Mouse (Mus musculus) neural tube, embryonic 14.5 days (tissue): ENCODE data around the gene Adcy3. TPM values are rescaled to one million over a fixed set of nuclear protein-coding genes. Genes with fewer than 3 reads are reported as not detected.

ENCODE experiments used
- ATAC-seq: fragments of 200-750 bp; cut with Nextera tagmentation; 2 replicates; pipeline ENCODE4 v1.8.0; 2017; ENCODE audit warnings: low read depth, mild to moderate bottlenecking, moderate TSS enrichment, moderate library complexity
- H3K27ac ChIP-seq: fragments of 300-500 bp; sonication (generic); 2 replicates; pipeline ENCODE4 v1.5.1; 2014; ENCODE audit warnings: low read depth, mild to moderate bottlenecking, control low read depth, low read length, moderate library complexity, mixed read lengths
- H3K27me3 ChIP-seq: fragments of 300-500 bp; sonication (generic); 2 replicates; pipeline ENCODE4 v1.6.1; 2014; ENCODE audit warnings: low read length; ENCODE audit not compliant: control insufficient read depth, insufficient read depth
- H3K36me3 ChIP-seq: fragments of 300-500 bp; sonication (generic); 2 replicates; pipeline ENCODE4 v1.6.1; 2014; ENCODE audit warnings: low read length, mixed read lengths; ENCODE audit not compliant: control insufficient read depth, insufficient read depth
- H3K4me1 ChIP-seq: fragments of 300-500 bp; sonication (generic); 2 replicates; pipeline ENCODE4 v1.6.1; 2014; ENCODE audit warnings: low read length; ENCODE audit not compliant: control insufficient read depth, insufficient read depth
- H3K4me2 ChIP-seq: fragments of 300-500 bp; sonication (generic); 2 replicates; pipeline ENCODE4 v1.6.1; 2014; ENCODE audit warnings: mild to moderate bottlenecking, low read depth, low read length, control low read depth
- H3K4me3 ChIP-seq: fragments of 300-500 bp; sonication (generic); 2 replicates; pipeline ENCODE4 v1.5.1; 2014; ENCODE audit warnings: low read depth, low read length, control low read depth, mixed read lengths
- H3K9ac ChIP-seq: fragments of 300-500 bp; sonication (generic); replicated peaks from 2 replicates; pipeline ENCODE4 v1.6.1; 2014; ENCODE audit warnings: low read depth, mild to moderate bottlenecking, control low read depth, low read length, mixed read lengths
- H3K9me3 ChIP-seq: fragments of 300-500 bp; sonication (generic); 2 replicates; pipeline ENCODE4 v1.6.1; 2016; ENCODE audit warnings: low read length; ENCODE audit not compliant: control insufficient read depth
- WGBS: fragments of 180-500 bp; shearing (Covaris S2); extraction: QIAGEN DNeasy Blood & Tissue Kit; methylation state at CpG from one replicate; pipeline ENCODE4 v1.1.7; 2014; 5-methylcytosine and 5-hydroxymethylcytosine counted together
- polyA plus RNA-seq: library from polyadenylated mRNA; unstranded; fragments of >200 nt; fragmentation: Nextera tagmentation; extraction: Ambion mirVana; gene quantifications from 2 replicates; pipeline ENCODE4 v1.2.1, GENCODE M21; 2014

Gene Adcy3
- polyA plus RNA-seq, 1 experiment from 2014 or later: 9.7 TPM

DNA sequence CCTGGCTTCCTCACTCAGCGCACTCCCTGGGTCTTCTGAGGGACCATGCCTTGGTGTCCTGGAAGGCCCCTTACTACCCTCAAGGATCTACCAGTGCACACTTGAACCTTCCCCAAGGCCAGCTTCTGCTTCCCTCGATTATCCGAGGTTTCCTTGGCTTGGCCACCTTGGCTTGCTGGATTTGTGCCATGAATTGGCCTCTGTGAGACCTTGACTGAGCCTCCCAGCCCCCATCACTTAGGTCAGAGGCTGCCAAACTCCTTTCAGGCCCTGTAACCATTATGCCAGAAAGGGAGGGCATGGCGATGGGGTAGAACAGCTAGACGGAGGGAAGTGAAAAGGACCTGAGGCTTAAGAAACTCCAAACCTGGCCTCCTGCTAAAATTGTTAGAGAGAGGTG lies 36.7 kb downstream of the Adcy3 start:
- Histone ChIP-seq H3K9me3 (no peaks in the 10 kb centered on the region), H3K36me3 (no peaks in the 10 kb centered on the region), H3K27ac (no peak overlapping the region), H3K9ac (no peak overlapping the region), H3K4me2 (no peak overlapping the region), H3K4me3 (no peak overlapping the region), H3K4me1 (no peaks in the 10 kb centered on the region), H3K27me3 (no peaks in the 10 kb centered on the region)
- ATAC-seq: no peak
- WGBS: 84% methylated on average over 5 of the region's 5 CpGs

DNA sequence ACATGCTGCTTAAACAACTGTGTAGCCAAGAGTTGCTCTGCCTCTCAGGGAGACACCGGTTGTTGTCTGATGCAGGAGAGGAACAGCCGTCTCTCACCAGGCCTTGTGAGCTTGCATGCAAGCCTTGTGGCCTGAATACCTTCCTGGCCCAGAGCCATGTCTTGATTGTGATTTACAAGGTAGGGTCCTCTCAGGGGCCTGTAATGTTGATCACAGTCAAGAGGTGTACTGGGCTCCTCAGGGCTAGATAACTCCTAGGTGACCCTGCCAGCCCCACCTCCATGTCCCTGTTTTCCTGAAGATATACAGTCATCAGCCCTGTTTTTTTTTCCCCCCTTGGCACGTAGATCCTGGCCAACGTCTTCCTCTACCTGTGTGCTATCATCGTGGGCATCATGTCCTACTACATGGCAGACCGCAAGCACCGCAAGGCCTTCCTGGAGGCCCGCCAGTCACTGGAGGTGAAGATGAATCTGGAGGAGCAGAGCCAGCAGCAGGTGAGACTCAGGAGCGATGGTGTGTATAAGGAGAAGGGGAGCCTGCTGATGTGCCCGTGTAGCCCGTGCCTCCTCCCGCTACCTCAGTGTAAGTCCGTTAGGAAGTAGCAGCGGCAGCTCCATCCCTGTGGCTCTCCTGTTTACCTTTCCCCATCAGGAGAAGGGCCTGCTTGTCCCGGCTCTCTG lies 40.3 kb downstream of the Adcy3 start:
- no peaks in the 10 kb centered on the region for H3K27me3 ChIP-seq
- no peaks in the 10 kb centered on the region for H3K9me3 ChIP-seq
- no peak overlapping the region for H3K9ac ChIP-seq
- H3K4me2 ChIP-seq: no peak overlapping the region
- 90% methylated on average over 15 of the region's 15 CpGs for WGBS
- ATAC-seq: no peak
- H3K36me3 ChIP-seq: no peaks in the 10 kb centered on the region
- no peak overlapping the region for H3K27ac ChIP-seq
- no peaks in the 10 kb centered on the region for H3K4me1 ChIP-seq
- H3K4me3 ChIP-seq: no peak overlapping the region

DNA sequence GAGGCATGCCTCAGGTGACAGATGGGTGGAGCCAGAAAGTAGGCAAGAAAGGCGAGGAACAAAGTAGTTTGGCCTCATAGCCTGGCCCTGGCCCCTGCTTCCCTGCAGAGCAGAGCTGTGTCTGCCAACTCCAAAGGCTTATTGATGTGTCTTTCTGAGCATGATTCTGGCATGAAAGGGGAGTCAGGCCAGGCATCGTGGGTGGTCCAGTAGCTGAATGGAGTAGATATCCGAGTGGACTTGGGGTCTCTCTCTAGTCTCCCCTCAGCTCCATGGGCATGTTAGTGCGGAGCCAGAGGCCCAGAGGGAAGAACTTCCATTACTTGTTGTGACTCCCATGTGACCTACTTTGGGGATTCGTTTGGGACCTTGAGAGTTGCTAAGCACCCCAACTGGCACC lies 45.9 kb downstream of the Adcy3 start:
- Histone ChIP-seq H3K27ac (no peak overlapping the region), H3K27me3 (no peaks in the 10 kb centered on the region), H3K9ac (no peak overlapping the region), H3K4me3 (no peak overlapping the region), H3K9me3 (no peaks in the 10 kb centered on the region), H3K36me3 (no peaks in the 10 kb centered on the region), H3K4me2 (no peak overlapping the region), H3K4me1 (no peaks in the 10 kb centered on the region)
- no peak for ATAC-seq
- 35% methylated on average over 5 of the region's 5 CpGs for WGBS

DNA sequence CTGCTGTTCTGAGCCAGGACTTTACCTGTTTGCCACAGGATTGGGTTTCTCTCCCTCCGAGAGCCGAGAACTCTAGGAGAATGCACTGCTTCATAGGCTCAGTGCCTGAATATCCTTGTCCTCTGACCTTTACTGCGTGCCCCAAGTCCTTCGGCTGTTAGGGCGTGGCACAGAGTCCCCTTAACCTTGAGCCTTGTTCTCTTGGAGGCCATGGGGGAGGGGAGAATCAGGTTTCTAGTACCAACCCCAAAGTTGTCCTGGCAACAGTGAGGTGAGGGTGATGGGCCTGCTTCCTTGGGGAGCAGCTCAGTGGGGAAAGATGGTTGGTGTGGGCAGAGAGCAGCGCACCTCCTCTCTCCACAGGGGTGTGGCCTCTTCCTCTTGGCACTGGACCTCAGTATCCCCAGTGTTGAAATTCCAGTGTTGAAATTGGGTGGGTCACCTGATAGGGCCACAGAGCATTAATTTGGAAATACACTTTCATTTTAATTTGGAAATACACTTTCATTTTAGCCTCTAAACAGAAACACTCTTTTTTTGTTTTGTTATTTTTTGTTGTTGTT lies 46.8 kb downstream of the Adcy3 start:
- Histone ChIP-seq H3K4me2 (no peak overlapping the region), H3K4me1 (no peaks in the 10 kb centered on the region), H3K9ac (no peak overlapping the region), H3K4me3 (no peak overlapping the region), H3K36me3 (no peaks in the 10 kb centered on the region), H3K9me3 (no peaks in the 10 kb centered on the region), H3K27ac (no peak overlapping the region), H3K27me3 (no peaks in the 10 kb centered on the region)
- 84% methylated on average over 6 of the region's 6 CpGs for WGBS
- ATAC-seq: no peak

DNA sequence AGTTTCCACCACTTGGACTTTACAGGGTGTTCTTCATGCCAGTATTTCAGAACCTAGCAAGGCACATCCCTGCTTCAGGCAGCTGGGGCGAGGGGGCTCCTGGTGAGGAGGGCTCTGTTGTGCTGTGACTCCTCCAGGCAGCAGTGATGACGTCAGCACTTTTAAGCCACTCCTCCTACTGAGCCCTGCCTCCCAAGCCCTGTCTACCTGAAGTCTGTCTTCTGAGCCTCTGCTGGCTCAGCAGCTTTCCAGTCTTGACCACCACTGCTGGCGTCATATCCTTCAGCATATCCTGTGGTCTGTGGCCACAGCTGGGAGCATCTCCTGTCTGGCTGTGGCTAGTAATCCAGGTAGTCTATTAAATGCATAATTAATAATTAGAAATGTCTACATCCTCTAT lies 47.6 kb downstream of the Adcy3 start:
- Histone ChIP-seq H3K4me3 (no peak overlapping the region), H3K4me2 (no peak overlapping the region), H3K36me3 (no peaks in the 10 kb centered on the region), H3K27ac (no peak overlapping the region), H3K4me1 (no peaks in the 10 kb centered on the region), H3K9ac (no peak overlapping the region), H3K9me3 (no peaks in the 10 kb centered on the region), H3K27me3 (no peaks in the 10 kb centered on the region)
- 43% methylated on average over 3 of the region's 3 CpGs for WGBS
- ATAC-seq: no peak

DNA sequence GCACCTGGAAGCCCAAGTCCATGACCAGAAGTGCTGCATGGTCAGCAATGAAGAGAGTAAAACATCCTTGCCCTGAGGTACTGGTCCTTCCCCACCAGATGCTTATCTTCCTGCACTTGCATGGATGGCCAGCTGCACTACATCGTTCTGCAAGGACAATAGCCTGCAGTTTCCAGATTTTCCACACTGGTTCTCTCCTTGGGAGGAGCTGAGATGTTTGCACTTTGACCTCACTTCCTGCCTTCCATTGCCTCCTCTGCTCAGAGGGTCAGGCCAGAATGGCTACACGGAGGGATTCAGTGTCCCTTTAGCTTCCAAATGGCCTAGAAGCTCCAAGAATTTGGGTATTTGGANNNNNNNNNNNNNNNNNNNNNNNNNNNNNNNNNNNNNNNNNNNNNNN lies 51.7 kb downstream of the Adcy3 start:
- ATAC-seq: no peak
- H3K4me1 ChIP-seq: no peaks in the 10 kb centered on the region
- no peak overlapping the region for H3K27ac ChIP-seq
- 60% methylated on average over 2 of the region's 2 CpGs for WGBS
- no peak overlapping the region for H3K4me2 ChIP-seq
- H3K27me3 ChIP-seq: no peaks in the 10 kb centered on the region
- no peaks in the 10 kb centered on the region for H3K9me3 ChIP-seq
- no peaks in the 10 kb centered on the region for H3K36me3 ChIP-seq
- H3K4me3 ChIP-seq: no peak overlapping the region
- H3K9ac ChIP-seq: no peak overlapping the region

DNA sequence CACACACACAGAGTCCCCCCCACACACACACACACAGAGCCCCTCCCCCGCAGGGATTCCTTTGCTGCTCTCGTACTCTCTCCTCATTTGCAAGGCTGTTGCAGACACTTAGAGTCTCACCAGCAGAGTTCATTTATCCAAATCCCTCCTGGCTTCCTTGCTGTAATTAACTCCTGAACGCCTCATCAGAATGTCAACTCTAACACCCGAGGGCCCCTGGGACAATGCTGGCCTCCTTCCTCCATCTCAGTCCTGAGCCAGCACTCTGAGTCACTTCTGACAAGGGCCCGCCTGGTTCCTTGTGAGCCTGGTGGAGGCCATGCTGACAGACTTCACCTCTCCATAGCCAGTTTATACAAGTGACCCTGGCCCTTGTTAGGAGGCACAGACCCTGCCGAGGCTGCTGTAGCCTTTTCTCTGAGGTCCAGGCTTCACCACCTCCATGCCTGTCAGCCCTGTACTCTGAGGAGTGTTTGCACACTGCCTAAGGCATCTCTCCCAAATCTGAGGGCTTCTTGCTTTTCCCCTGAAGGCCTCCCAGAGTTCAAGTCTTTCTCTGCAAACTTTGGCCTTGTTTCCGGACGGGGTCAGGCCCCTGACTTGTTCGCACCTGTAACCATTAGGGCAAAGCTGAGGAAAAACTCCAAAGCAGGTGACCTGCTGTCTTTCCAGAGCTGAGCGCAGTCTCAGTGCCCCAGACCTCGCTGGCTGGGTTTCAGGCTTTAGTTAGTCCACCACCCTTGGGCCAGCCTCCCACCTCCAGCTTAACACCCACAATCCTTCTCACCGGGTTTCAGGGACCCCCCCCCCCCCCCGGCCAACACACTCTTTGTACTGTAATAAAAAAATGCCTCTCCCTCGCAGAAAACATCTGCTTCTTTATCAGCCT lies 55.5 kb downstream of the Adcy3 start:
- Histone ChIP-seq H3K27me3 (no peaks in the 10 kb centered on the region), H3K9ac (no peak overlapping the region), H3K27ac (no peak overlapping the region), H3K4me2 (no peak overlapping the region), H3K9me3 (no peaks in the 10 kb centered on the region), H3K36me3 (no peaks in the 10 kb centered on the region), H3K4me3 (no peak overlapping the region), H3K4me1 (0 out of 2 replicates have a peak, but pooled peaks cover 2% of the 10 kb centered on the region)
- WGBS: 35% methylated on average over 14 of the region's 14 CpGs
- peak; percentile 82 for ATAC-seq

DNA sequence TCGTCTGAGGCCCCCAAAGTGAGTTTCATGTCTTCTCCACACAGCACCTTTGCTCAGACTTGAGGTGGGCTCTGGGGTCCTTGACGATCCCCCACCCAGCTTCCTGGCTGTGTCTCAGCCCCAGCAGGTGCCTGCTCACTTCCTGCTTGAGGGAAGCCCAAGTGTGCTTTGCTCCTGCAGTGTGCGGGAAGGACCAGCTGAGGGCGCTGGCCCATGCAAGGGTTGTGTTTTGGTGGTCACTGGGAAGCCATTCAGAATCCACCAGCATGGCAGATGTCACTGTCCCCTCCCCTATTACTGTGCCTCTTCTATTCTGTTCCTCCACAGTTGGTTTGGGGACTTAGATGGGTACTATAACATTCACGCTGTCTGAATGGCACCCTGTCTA lies 56.2 kb downstream of the Adcy3 start:
- no peak overlapping the region for H3K4me3 ChIP-seq
- 0 out of 2 replicates have a peak, but pooled peaks cover 2% of the 10 kb centered on the region for H3K4me1 ChIP-seq
- 35% methylated on average over 5 of the region's 5 CpGs for WGBS
- H3K27ac ChIP-seq: no peak overlapping the region
- H3K36me3 ChIP-seq: no peaks in the 10 kb centered on the region
- H3K9ac ChIP-seq: no peak overlapping the region
- no peak overlapping the region for H3K4me2 ChIP-seq
- 0 out of 2 replicates have a peak, but pooled peaks have one; percentile 22 for ATAC-seq
- H3K9me3 ChIP-seq: no peaks in the 10 kb centered on the region
- H3K27me3 ChIP-seq: no peaks in the 10 kb centered on the region

DNA sequence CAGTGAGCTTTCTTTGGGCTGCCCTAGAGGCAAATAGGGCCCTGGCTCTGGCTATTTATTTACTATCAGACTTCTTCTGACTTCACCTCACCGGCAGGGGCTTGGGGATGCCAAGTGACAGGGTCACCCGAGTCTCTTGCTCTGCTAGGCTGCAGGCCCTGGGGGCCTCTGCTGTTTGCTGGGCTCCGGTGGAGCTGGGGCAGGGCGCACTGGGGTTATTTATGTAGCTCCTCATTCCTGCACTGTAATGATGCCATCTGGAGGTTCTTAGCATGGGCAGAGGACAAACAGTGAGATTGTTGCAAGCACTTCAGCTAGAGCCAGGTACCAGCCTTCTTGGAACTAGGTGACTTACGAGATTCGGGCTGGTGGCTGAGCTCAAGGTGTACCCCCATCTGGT lies 59.6 kb downstream of the Adcy3 start:
- Histone ChIP-seq H3K9me3 (no peaks in the 10 kb centered on the region), H3K27me3 (no peaks in the 10 kb centered on the region), H3K4me3 (no peak overlapping the region), H3K4me2 (no peak overlapping the region), H3K4me1 (0 out of 2 replicates have a peak, but pooled peaks cover 2% of the 10 kb centered on the region), H3K36me3 (no peaks in the 10 kb centered on the region), H3K9ac (no peak overlapping the region), H3K27ac (no peak overlapping the region)
- no peak for ATAC-seq
- WGBS: 66% methylated on average over 6 of the region's 6 CpGs
